Mouse (Mus musculus): ENCODE data around the gene Ppp1r12c. TPM values are rescaled to one million over a fixed set of nuclear protein-coding genes. Genes with fewer than 3 reads are reported as not detected.

The Ppp1r12c gene
- polyA plus RNA-seq, 1 experiment from 2014 or later, result 53.9 TPM

GRCm38 (mm10) chr7:4452644-4453043 is 48.8 kb downstream of the Ppp1r12c start:
- H3K36me3 ChIP-seq, result no peaks in the 10 kb centered on the region
- 20% methylated on average over 4 of the region's 4 CpGs for WGBS
- H3K9ac ChIP-seq, result no peak overlapping the region
- no peaks in the 10 kb centered on the region for H3K4me1 ChIP-seq (replicated peaks)
- no peak overlapping the region for H3K27ac ChIP-seq (ENCODE audit: poor library complexity, severe bottlenecking)
- H3K4me2 ChIP-seq, result no peak overlapping the region
- no peak overlapping the region for H3K4me3 ChIP-seq
- H3K27me3 ChIP-seq (replicated peaks), result no peaks in the 10 kb centered on the region
- ATAC-seq (ENCODE audit: insufficient number of reproducible peaks, low FRiP score), result no peak
- no peaks in the 10 kb centered on the region for H3K9me3 ChIP-seq (replicated peaks)

DNA sequence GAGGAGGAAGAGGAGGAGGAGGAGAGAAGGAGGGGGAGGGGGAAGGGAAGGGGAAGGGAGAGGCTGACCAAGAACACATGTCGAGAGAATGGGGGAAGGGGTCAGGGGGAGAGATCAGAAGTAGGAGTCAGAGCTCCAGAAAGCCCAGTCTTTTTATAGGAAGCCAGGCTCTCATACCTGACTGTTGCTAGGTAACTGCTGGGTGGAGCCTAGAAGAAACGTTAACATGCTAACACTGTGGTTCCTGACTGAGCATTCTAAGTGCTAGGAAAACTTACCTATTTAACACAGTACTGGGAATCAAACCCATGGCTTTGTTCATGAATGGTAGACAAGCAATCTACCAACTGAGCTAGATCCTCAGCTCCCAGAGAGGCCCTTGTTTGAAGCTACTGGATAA is 52.3 kb downstream of the Ppp1r12c start:
- Histone ChIP-seq H3K36me3 (peaks cover 4% of the 10 kb centered on the region), H3K4me1 (replicated peaks) (peaks cover 6% of the 10 kb centered on the region), H3K4me2 (no peak overlapping the region), H3K27ac (ENCODE audit: poor library complexity, severe bottlenecking) (no peak overlapping the region), H3K9me3 (replicated peaks) (no peaks in the 10 kb centered on the region; the same call in 1 of the 2 replicates), H3K27me3 (replicated peaks) (no peaks in the 10 kb centered on the region), H3K9ac (no peak overlapping the region), H3K4me3 (no peak overlapping the region)
- ATAC-seq (ENCODE audit: insufficient number of reproducible peaks, low FRiP score), result no peak
- 21% methylated on average over 2 of the region's 2 CpGs for WGBS

DNA sequence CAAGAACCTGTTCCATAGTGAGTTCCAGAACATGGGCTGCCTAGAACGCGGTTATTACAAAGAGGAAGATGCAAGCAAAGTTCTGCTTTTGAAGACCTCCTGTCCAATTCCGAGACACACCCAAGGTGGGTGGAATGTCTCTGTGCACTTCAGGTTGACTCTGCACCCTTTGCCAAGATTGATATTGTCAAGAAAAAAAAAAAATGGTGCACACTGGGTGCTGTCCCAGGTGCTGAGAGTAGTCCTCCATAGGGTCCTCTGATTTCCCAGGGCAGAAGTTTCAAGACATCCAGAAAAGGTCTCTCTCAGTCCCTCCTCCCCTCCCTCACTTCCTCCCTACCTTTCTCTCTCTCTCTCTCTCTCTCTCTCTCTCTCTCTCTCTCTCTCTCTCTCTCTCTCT is 53.0 kb downstream of the Ppp1r12c start:
- ATAC-seq (ENCODE audit: insufficient number of reproducible peaks, low FRiP score), result no peak
- no peak overlapping the region for H3K4me3 ChIP-seq
- H3K36me3 ChIP-seq, result peaks cover 11% of the 10 kb centered on the region
- H3K9ac ChIP-seq, result no peak overlapping the region
- no peak overlapping the region for H3K4me2 ChIP-seq
- no peaks in the 10 kb centered on the region for H3K27me3 ChIP-seq (replicated peaks)
- WGBS, result 76% methylated on average over 3 of the region's 3 CpGs
- no peaks in the 10 kb centered on the region; the same call in 1 of the 2 replicates for H3K9me3 ChIP-seq (replicated peaks)
- no peak overlapping the region for H3K27ac ChIP-seq (ENCODE audit: poor library complexity, severe bottlenecking)
- H3K4me1 ChIP-seq (replicated peaks), result peaks cover 6% of the 10 kb centered on the region

DNA sequence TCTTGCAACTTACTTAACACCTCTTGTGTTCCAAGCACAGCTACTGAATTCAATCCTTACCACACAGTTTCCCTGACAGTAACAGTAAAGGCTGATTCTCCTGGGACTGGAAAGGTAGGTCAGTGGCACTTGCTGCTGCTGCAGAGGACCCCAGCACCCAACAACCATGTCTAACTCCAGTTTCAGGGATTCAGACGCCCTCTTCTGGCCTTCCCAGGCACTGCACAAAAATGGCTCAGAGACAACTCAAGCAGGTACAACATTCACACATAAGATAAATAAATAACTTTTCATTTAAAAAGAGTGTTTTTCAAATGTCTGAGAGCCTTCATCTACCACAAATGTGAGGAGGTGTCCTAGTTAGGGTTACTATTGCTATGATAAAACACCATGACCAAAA is 54.3 kb downstream of the Ppp1r12c start:
- H3K4me3 ChIP-seq, result no peak overlapping the region
- H3K27ac ChIP-seq (ENCODE audit: poor library complexity, severe bottlenecking), result no peak overlapping the region
- no peaks in the 10 kb centered on the region; the same call in 1 of the 2 replicates for H3K9me3 ChIP-seq (replicated peaks)
- H3K36me3 ChIP-seq, result peaks cover 24% of the 10 kb centered on the region
- no peak overlapping the region for H3K4me2 ChIP-seq
- no peak overlapping the region for H3K9ac ChIP-seq
- no peaks in the 10 kb centered on the region for H3K27me3 ChIP-seq (replicated peaks)
- 0% methylated on average over 1 of the region's 1 CpGs for WGBS
- H3K4me1 ChIP-seq (replicated peaks), result peaks cover 6% of the 10 kb centered on the region
- no peak for ATAC-seq (ENCODE audit: insufficient number of reproducible peaks, low FRiP score)

DNA sequence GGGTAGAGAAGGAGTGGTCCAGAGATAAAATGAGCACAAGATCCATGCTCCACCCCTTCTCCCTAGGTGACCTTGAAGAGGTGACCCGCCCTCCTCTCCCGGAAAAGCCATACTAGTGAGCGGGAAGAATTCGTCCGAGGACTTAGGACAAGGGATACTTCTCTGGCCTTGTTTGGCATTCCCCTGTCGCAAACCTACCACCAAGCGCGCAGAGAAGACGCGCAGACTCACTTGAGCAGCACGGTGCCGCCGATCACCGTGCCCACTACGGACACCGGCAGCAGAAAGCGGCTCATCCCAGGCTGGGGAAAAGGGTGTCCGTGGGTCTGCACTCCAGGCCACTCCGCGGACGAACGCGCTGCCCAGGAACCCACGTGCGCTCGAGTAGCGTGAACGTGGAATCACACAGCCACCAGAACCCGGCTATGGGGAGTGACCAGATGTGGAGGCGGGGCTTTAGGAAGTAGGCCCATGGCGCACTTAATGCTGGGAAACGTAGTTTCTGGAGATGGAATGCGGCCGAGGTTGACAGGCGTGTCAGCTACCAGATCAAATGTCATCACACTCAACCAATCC is 56.2 kb downstream of the Ppp1r12c start, which contains the start of gene Rdh13:
Gene Rdh13 (minus strand): TSS at position 434 of the 576 bp plus-strand sequence.
- Histone ChIP-seq H3K27ac (ENCODE audit: poor library complexity, severe bottlenecking) (peak within 1 kb of the TSS; percentile 90), H3K4me1 (replicated peaks) (peaks cover 6% of the 10 kb centered on the region), H3K27me3 (replicated peaks) (no peaks in the 10 kb centered on the region), H3K9me3 (replicated peaks) (no peaks in the 10 kb centered on the region; the same call in 1 of the 2 replicates), H3K4me3 (peak within 1 kb of the TSS; percentile 83), H3K36me3 (peaks cover 43% of the 10 kb centered on the region), H3K9ac (peak within 1 kb of the TSS; percentile 84), H3K4me2 (peak within 1 kb of the TSS; percentile 67)
- ATAC-seq (ENCODE audit: insufficient number of reproducible peaks, low FRiP score), result peak; percentile 95
- WGBS, result under 1% methylated on average over 35 of the region's 35 CpGs

DNA sequence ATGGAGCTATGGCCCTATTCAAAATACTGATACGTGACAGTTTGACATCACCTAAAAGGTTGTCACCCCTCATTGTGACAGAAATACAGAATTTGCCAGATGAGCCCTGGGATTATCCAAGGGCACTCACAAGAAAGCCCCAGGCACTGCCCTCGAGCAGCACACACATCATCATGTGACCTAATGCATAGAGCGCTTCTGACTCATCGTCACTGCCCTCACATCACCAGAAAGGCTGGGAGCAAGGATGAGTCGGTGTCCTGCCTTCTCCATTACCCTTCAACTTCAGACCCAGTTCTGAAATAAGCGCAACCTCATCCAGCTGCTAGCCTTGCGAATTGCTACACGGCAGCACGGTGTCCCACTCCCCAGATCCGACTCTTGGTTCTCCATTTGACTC is 60.9 kb downstream of the Ppp1r12c start:
- peaks cover 84% of the 10 kb centered on the region for H3K36me3 ChIP-seq
- no peak overlapping the region for H3K27ac ChIP-seq (ENCODE audit: poor library complexity, severe bottlenecking)
- no peak overlapping the region for H3K4me3 ChIP-seq
- no peak overlapping the region for H3K9ac ChIP-seq
- H3K27me3 ChIP-seq (replicated peaks), result no peaks in the 10 kb centered on the region
- 88% methylated on average over 10 of the region's 10 CpGs for WGBS
- no peak overlapping the region for H3K4me2 ChIP-seq
- no peaks in the 10 kb centered on the region for H3K9me3 ChIP-seq (replicated peaks)
- no peak for ATAC-seq (ENCODE audit: insufficient number of reproducible peaks, low FRiP score)
- H3K4me1 ChIP-seq (replicated peaks), result peaks cover 6% of the 10 kb centered on the region

DNA sequence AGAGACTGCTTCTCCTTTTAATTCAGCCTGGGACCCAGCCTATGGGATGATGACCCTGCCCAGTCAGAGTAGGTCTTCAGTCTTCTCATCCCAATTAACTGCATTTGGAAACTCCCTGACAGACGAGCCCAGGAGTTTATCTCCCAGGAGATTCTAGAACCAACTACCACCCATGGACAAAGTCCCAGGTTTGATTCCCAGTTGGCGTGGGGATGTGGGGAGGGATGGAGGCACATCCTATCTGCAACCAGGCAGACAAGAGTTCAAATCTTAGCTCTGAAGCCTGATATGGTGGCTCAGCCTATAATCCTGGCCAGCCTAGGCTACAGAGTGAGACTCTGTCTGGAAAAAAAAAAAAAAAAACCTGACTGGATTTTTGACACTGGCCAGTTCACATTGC is 63.8 kb downstream of the Ppp1r12c start:
- no peak overlapping the region for H3K4me2 ChIP-seq
- H3K27me3 ChIP-seq (replicated peaks), result no peaks in the 10 kb centered on the region
- H3K27ac ChIP-seq (ENCODE audit: poor library complexity, severe bottlenecking), result no peak overlapping the region
- H3K9me3 ChIP-seq (replicated peaks), result no peaks in the 10 kb centered on the region
- ATAC-seq (ENCODE audit: insufficient number of reproducible peaks, low FRiP score), result no peak
- 84% methylated on average over 2 of the region's 2 CpGs for WGBS
- no peak overlapping the region for H3K9ac ChIP-seq
- H3K36me3 ChIP-seq, result peaks cover 93% of the 10 kb centered on the region
- H3K4me3 ChIP-seq, result no peak overlapping the region
- H3K4me1 ChIP-seq (replicated peaks), result no peaks in the 10 kb centered on the region

DNA sequence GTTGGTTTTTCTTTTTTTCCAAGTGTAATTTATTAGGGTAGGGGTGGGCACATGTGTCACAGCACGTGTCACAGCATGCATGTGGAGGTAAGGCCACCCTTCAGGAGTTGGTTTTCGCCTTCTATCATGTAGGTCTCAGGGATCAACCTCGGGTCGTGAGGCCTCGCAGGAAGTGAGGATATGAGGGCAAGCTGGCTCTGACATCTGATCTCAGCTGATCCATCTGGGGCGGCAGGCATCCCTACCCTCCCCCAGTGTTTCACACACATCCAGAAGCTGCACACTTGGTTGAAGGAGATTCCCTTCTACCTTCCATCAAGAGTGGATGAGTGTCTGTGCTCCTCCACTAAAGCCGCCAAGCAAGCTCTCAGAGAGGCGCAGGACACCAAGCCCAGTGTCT is 69.5 kb downstream of the Ppp1r12c start:
- Histone ChIP-seq H3K4me1 (replicated peaks) (no peaks in the 10 kb centered on the region), H3K4me3 (no peak overlapping the region), H3K36me3 (peaks cover 91% of the 10 kb centered on the region), H3K4me2 (no peak overlapping the region), H3K9ac (no peak overlapping the region), H3K27me3 (replicated peaks) (no peaks in the 10 kb centered on the region), H3K27ac (ENCODE audit: poor library complexity, severe bottlenecking) (no peak overlapping the region), H3K9me3 (replicated peaks) (no peaks in the 10 kb centered on the region)
- ATAC-seq (ENCODE audit: insufficient number of reproducible peaks, low FRiP score), result no peak
- WGBS, result 89% methylated on average over 8 of the region's 8 CpGs

DNA sequence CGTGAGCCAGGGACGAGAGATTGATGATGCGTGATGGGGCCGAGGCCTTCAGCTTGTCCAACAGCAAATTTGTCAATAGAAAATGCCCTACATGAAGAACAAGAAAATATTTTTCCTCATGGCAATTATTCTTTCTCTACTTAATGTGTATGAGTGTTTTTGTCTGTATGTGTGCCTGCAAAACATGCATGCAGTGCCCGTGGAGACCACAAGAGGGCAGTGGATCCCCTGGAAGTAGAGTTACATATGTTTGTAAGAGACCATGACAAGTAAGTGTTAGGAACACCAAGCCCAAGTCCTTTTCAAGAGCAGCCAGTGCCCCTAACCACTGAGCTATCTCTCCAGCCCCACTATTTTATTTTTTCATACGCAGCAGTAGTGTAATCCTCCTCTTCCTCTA is 69.9 kb downstream of the Ppp1r12c start:
- Histone ChIP-seq H3K9me3 (replicated peaks) (no peaks in the 10 kb centered on the region), H3K4me3 (no peak overlapping the region), H3K4me1 (replicated peaks) (no peaks in the 10 kb centered on the region), H3K4me2 (no peak overlapping the region), H3K9ac (no peak overlapping the region), H3K36me3 (peaks cover 91% of the 10 kb centered on the region), H3K27me3 (replicated peaks) (no peaks in the 10 kb centered on the region), H3K27ac (ENCODE audit: poor library complexity, severe bottlenecking) (no peak overlapping the region)
- ATAC-seq (ENCODE audit: insufficient number of reproducible peaks, low FRiP score), result no peak
- WGBS, result 77% methylated on average over 6 of the region's 6 CpGs

Small RNA genes lying within 50 kb of the gene (microRNA-seq; reads per million reads assigned to microRNA genes)
- gene Gm24605, result not detected

Other genes starting within 250 kb of the Ppp1r12c start
- gene Ncr1, start 164.0 kb downstream of the Ppp1r12c start, polyA plus RNA-seq (2016; fragmentation: Nextera tagmentation; extraction: Ambion mirVana), result not detected in 2 replicates
- gene Gp6, start 103.9 kb downstream of the Ppp1r12c start, polyA plus RNA-seq (2016; fragmentation: Nextera tagmentation; extraction: Ambion mirVana), result 0.47 and 1.3 TPM in 2 replicates
- 27.5 and 27.6 TPM in 2 replicates for gene Rdh13, start 56.0 kb downstream of the Ppp1r12c start, polyA plus RNA-seq (2016; fragmentation: Nextera tagmentation; extraction: Ambion mirVana)
- gene Eps8l1, start 41.0 kb downstream of the Ppp1r12c start, polyA plus RNA-seq (2016; fragmentation: Nextera tagmentation; extraction: Ambion mirVana), result 3.0 and 4.1 TPM in 2 replicates
- gene Tnnt1, start 14.7 kb upstream of the Ppp1r12c start, polyA plus RNA-seq (2016; fragmentation: Nextera tagmentation; extraction: Ambion mirVana), result 543 and 550 TPM in 2 replicates
- gene Tnni3, start 22.5 kb upstream of the Ppp1r12c start, polyA plus RNA-seq (2016; fragmentation: Nextera tagmentation; extraction: Ambion mirVana), result 1,739 and 1,749 TPM in 2 replicates
- gene Dnaaf3, start 30.8 kb upstream of the Ppp1r12c start, polyA plus RNA-seq (2016; fragmentation: Nextera tagmentation; extraction: Ambion mirVana), result 0.54 and 0.83 TPM in 2 replicates
- gene Syt5, start 45.9 kb upstream of the Ppp1r12c start, polyA plus RNA-seq (2016; fragmentation: Nextera tagmentation; extraction: Ambion mirVana), result 1.4 and 1.6 TPM in 2 replicates
- not detected in 2 replicates for gene Ptprh, start 102.4 kb upstream of the Ppp1r12c start, polyA plus RNA-seq (2016; fragmentation: Nextera tagmentation; extraction: Ambion mirVana)
- 3.2 and 3.7 TPM in 2 replicates for gene Tmem86b, start 129.7 kb upstream of the Ppp1r12c start, polyA plus RNA-seq (2016; fragmentation: Nextera tagmentation; extraction: Ambion mirVana)
- gene Ppp6r1, start 157.3 kb upstream of the Ppp1r12c start, polyA plus RNA-seq (2016; fragmentation: Nextera tagmentation; extraction: Ambion mirVana), result 9.8 and 10.2 TPM in 2 replicates
- gene Hspbp1, start 183.4 kb upstream of the Ppp1r12c start, polyA plus RNA-seq (2016; fragmentation: Nextera tagmentation; extraction: Ambion mirVana), result 78.2 and 84.7 TPM in 2 replicates
- gene Brsk1, start 188.9 kb upstream of the Ppp1r12c start, polyA plus RNA-seq (2016; fragmentation: Nextera tagmentation; extraction: Ambion mirVana), result 1.0 and 1.7 TPM in 2 replicates
- gene Tmem150b, start 223.6 kb upstream of the Ppp1r12c start, polyA plus RNA-seq (2016; fragmentation: Nextera tagmentation; extraction: Ambion mirVana), result 0.08 TPM in 1 of 2 replicates, not detected in the other
- gene Kmt5c, start 238.4 kb upstream of the Ppp1r12c start, polyA plus RNA-seq (2016; fragmentation: Nextera tagmentation; extraction: Ambion mirVana), result 60.7 and 65.0 TPM in 2 replicates

All from heart, embryonic 12.5 days (tissue).